Mouse (Mus musculus) forelimb bud, embryonic 11.5 days (tissue): ENCODE data around the gene Map2k3.

Source experiments
- DNase-seq: peaks from one replicate; pipeline ENCODE4 v3.0.0-alpha.2; 2012; ENCODE audit warnings: low read depth, low spot score

Gene Map2k3

GRCm38 (mm10) chr11:60924981-60925380, 6.9 kb upstream of the Map2k3 start:
- no peak for DNase-seq

- DNase-seq = peak; percentile 96
Measured at GRCm38 (mm10) chr11:60927264-60927663, 4.6 kb upstream of the Map2k3 start.

- DNase-seq = no peak
Measured at GRCm38 (mm10) chr11:60930724-60931281, 1.0 kb upstream of the Map2k3 start.

GRCm38 (mm10) chr11:60931282-60931868, 458 bp upstream of the Map2k3 start:
- DNase-seq = no peak

- DNase-seq = no peak
Measured at GRCm38 (mm10) chr11:60932503-60933020, 729 bp downstream of the Map2k3 start.

- no peak for DNase-seq
Measured at GRCm38 (mm10) chr11:60933178-60933930, 1.5 kb downstream of the Map2k3 start.

GRCm38 (mm10) chr11:60934795-60935194, 3.0 kb downstream of the Map2k3 start:
- DNase-seq = no peak

- DNase-seq = no peak
Measured at GRCm38 (mm10) chr11:60935326-60935974, 3.6 kb downstream of the Map2k3 start.

- no peak for DNase-seq
Measured at GRCm38 (mm10) chr11:60935975-60936373, 4.1 kb downstream of the Map2k3 start.

GRCm38 (mm10) chr11:60937611-60938010, 5.8 kb downstream of the Map2k3 start:
- DNase-seq = no peak

- no peak for DNase-seq
Measured at GRCm38 (mm10) chr11:60939487-60939886, 7.7 kb downstream of the Map2k3 start.

GRCm38 (mm10) chr11:60940501-60940900, 8.7 kb downstream of the Map2k3 start:
- DNase-seq = no peak

- DNase-seq = peak; percentile 26
Measured at GRCm38 (mm10) chr11:60941370-60941769, 9.5 kb downstream of the Map2k3 start.

- no peak for DNase-seq
Measured at GRCm38 (mm10) chr11:60942263-60943015, 10.6 kb downstream of the Map2k3 start.

- no peak for DNase-seq
Measured at GRCm38 (mm10) chr11:60945003-60945402, 13.2 kb downstream of the Map2k3 start.

- no peak for DNase-seq
Measured at GRCm38 (mm10) chr11:60951896-60952295, 20.1 kb downstream of the Map2k3 start.

GRCm38 (mm10) chr11:60952362-60952761, 20.5 kb downstream of the Map2k3 start:
- DNase-seq = no peak

GRCm38 (mm10) chr11:60952986-60953385, 21.2 kb downstream of the Map2k3 start:
- DNase-seq = no peak

GRCm38 (mm10) chr11:60953803-60954202, 22.0 kb downstream of the Map2k3 start:
- peak; percentile 93 for DNase-seq

GRCm38 (mm10) chr11:60954255-60955104, 22.6 kb downstream of the Map2k3 start:
- DNase-seq = no peak
